Mouse (Mus musculus): ENCODE measurements at regions not wholly inside any gene's neighbourhood (a gene's known extent, or its start where the extent isn't known, plus 50 kb on each side); places are given as distances from the start of the nearest gene placed in this dataset.

- WGBS, result 72% methylated on average over 6 of the region's 6 CpGs
- no peaks in the 10 kb centered on the region for H3K4me1 ChIP-seq (ENCODE audit: control insufficient read depth, insufficient read depth)
- no peak overlapping the region for H3K9ac ChIP-seq (replicated peaks; ENCODE audit: low read depth, low read length)
- H3K4me3 ChIP-seq (ENCODE audit: low read depth, low read length), result no peak overlapping the region
- no peaks in the 10 kb centered on the region for H3K27me3 ChIP-seq (ENCODE audit: control insufficient read depth, insufficient read depth, low read length)
- H3K4me2 ChIP-seq (ENCODE audit: low read depth, low read length), result no peak overlapping the region
- ATAC-seq (ENCODE audit: insufficient read depth, low read depth) (no peak), DNase-seq (ENCODE audit: low spot score) (no peak)
- no peaks in the 10 kb centered on the region for H3K9me3 ChIP-seq (replicated peaks; ENCODE audit: control insufficient read depth, low read length)
- no peaks in the 10 kb centered on the region for H3K36me3 ChIP-seq (replicated peaks; ENCODE audit: control insufficient read depth, insufficient read depth, low read length)
- TF ChIP-seq EP300 (IDR thresholded peaks at IDR 0.05; ENCODE audit: low read depth) (no peak), CTCF (IDR thresholded peaks at IDR 0.05; ENCODE audit: low read depth) (no peak)
- H3K27ac ChIP-seq (ENCODE audit: low read depth), result no peak overlapping the region
Measured at GRCm38 (mm10) chr12:59415051-59415450, 195.5 kb upstream of the Fbxo33 start.

GRCm38 (mm10) chr12:59411491-59411890, 192.0 kb upstream of the Fbxo33 start:
- H3K4me2 ChIP-seq (ENCODE audit: low read depth, low read length), result no peak overlapping the region
- no peak overlapping the region for H3K4me3 ChIP-seq (ENCODE audit: low read depth, low read length)
- no peaks in the 10 kb centered on the region for H3K4me1 ChIP-seq (ENCODE audit: control insufficient read depth, insufficient read depth)
- H3K9ac ChIP-seq (replicated peaks; ENCODE audit: low read depth, low read length), result no peak overlapping the region
- no peaks in the 10 kb centered on the region for H3K36me3 ChIP-seq (replicated peaks; ENCODE audit: control insufficient read depth, insufficient read depth, low read length)
- DNase-seq (ENCODE audit: low spot score), result no peak
- no peak for ATAC-seq (ENCODE audit: insufficient read depth, low read depth)
- H3K27me3 ChIP-seq (ENCODE audit: control insufficient read depth, insufficient read depth, low read length), result no peaks in the 10 kb centered on the region
- TF ChIP-seq CTCF (IDR thresholded peaks at IDR 0.05; ENCODE audit: low read depth), result no peak
- TF ChIP-seq EP300 (IDR thresholded peaks at IDR 0.05; ENCODE audit: low read depth), result no peak
- no peak overlapping the region for H3K27ac ChIP-seq (ENCODE audit: low read depth)
- no peaks in the 10 kb centered on the region for H3K9me3 ChIP-seq (replicated peaks; ENCODE audit: control insufficient read depth, low read length)
- 53% methylated on average over 1 of the region's 1 CpGs for WGBS

GRCm38 (mm10) chr12:59391103-59391502, 171.6 kb upstream of the Fbxo33 start:
- TF ChIP-seq CTCF (IDR thresholded peaks at IDR 0.05; ENCODE audit: low read depth) (no peak), EP300 (IDR thresholded peaks at IDR 0.05; ENCODE audit: low read depth) (no peak)
- no peak for ATAC-seq (ENCODE audit: insufficient read depth, low read depth)
- Histone ChIP-seq H3K4me1 (ENCODE audit: control insufficient read depth, insufficient read depth) (no peaks in the 10 kb centered on the region), H3K27ac (ENCODE audit: low read depth) (no peak overlapping the region), H3K9ac (replicated peaks; ENCODE audit: low read depth, low read length) (no peak overlapping the region), H3K9me3 (replicated peaks; ENCODE audit: control insufficient read depth, low read length) (0 out of 2 replicates have a peak, but pooled peaks cover 5% of the 10 kb centered on the region), H3K4me3 (ENCODE audit: low read depth, low read length) (no peak overlapping the region), H3K27me3 (ENCODE audit: control insufficient read depth, insufficient read depth, low read length) (no peaks in the 10 kb centered on the region), H3K4me2 (ENCODE audit: low read depth, low read length) (no peak overlapping the region), H3K36me3 (replicated peaks; ENCODE audit: control insufficient read depth, insufficient read depth, low read length) (no peaks in the 10 kb centered on the region)
- DNase-seq (ENCODE audit: low spot score), result no peak
- WGBS, result 81% methylated on average over 3 of the region's 3 CpGs

- Histone ChIP-seq H3K9ac (replicated peaks; ENCODE audit: low read depth, low read length) (no peak overlapping the region), H3K27me3 (ENCODE audit: control insufficient read depth, insufficient read depth, low read length) (no peaks in the 10 kb centered on the region), H3K4me3 (ENCODE audit: low read depth, low read length) (no peak overlapping the region), H3K36me3 (replicated peaks; ENCODE audit: control insufficient read depth, insufficient read depth, low read length) (no peaks in the 10 kb centered on the region), H3K9me3 (replicated peaks; ENCODE audit: control insufficient read depth, low read length) (no peaks in the 10 kb centered on the region), H3K4me2 (ENCODE audit: low read depth, low read length) (no peak overlapping the region), H3K4me1 (ENCODE audit: control insufficient read depth, insufficient read depth) (no peaks in the 10 kb centered on the region), H3K27ac (ENCODE audit: low read depth) (no peak overlapping the region)
- ATAC-seq (ENCODE audit: insufficient read depth, low read depth), result no peak
- no peak for TF ChIP-seq EP300 (IDR thresholded peaks at IDR 0.05; ENCODE audit: low read depth)
- peak; percentile 59 for TF ChIP-seq CTCF (IDR thresholded peaks at IDR 0.05; ENCODE audit: low read depth)
- WGBS, result 26% methylated on average over 3 of the region's 3 CpGs
- peak; percentile 34 for DNase-seq (ENCODE audit: low spot score)
Measured at GRCm38 (mm10) chr12:59382812-59383211, 163.3 kb upstream of the Fbxo33 start.

GRCm38 (mm10) chr12:59341586-59341985, 122.1 kb upstream of the Fbxo33 start:
- Histone ChIP-seq H3K4me2 (ENCODE audit: low read depth, low read length) (no peak overlapping the region), H3K4me3 (ENCODE audit: low read depth, low read length) (no peak overlapping the region), H3K36me3 (replicated peaks; ENCODE audit: control insufficient read depth, insufficient read depth, low read length) (no peaks in the 10 kb centered on the region), H3K9me3 (replicated peaks; ENCODE audit: control insufficient read depth, low read length) (no peaks in the 10 kb centered on the region), H3K9ac (replicated peaks; ENCODE audit: low read depth, low read length) (no peak overlapping the region), H3K27ac (ENCODE audit: low read depth) (no peak overlapping the region), H3K27me3 (ENCODE audit: control insufficient read depth, insufficient read depth, low read length) (no peaks in the 10 kb centered on the region), H3K4me1 (ENCODE audit: control insufficient read depth, insufficient read depth) (no peaks in the 10 kb centered on the region)
- ATAC-seq (ENCODE audit: insufficient read depth, low read depth), result no peak
- TF ChIP-seq EP300 (IDR thresholded peaks at IDR 0.05; ENCODE audit: low read depth) (no peak), CTCF (IDR thresholded peaks at IDR 0.05; ENCODE audit: low read depth) (no peak)
- WGBS, result 68% methylated on average over 2 of the region's 2 CpGs
- no peak for DNase-seq (ENCODE audit: low spot score)

GRCm38 (mm10) chr12:59330753-59331152, 111.2 kb upstream of the Fbxo33 start:
- no peak overlapping the region for H3K9ac ChIP-seq (replicated peaks; ENCODE audit: low read depth, low read length)
- no peak for DNase-seq (ENCODE audit: low spot score)
- no peaks in the 10 kb centered on the region for H3K9me3 ChIP-seq (replicated peaks; ENCODE audit: control insufficient read depth, low read length)
- H3K4me1 ChIP-seq (ENCODE audit: control insufficient read depth, insufficient read depth), result no peaks in the 10 kb centered on the region
- no peak for ATAC-seq (ENCODE audit: insufficient read depth, low read depth)
- H3K4me2 ChIP-seq (ENCODE audit: low read depth, low read length), result no peak overlapping the region
- no peak overlapping the region for H3K27ac ChIP-seq (ENCODE audit: low read depth)
- H3K36me3 ChIP-seq (replicated peaks; ENCODE audit: control insufficient read depth, insufficient read depth, low read length), result no peaks in the 10 kb centered on the region
- WGBS, result 55% methylated on average over 2 of the region's 2 CpGs
- TF ChIP-seq CTCF (IDR thresholded peaks at IDR 0.05; ENCODE audit: low read depth), result no peak
- no peak for TF ChIP-seq EP300 (IDR thresholded peaks at IDR 0.05; ENCODE audit: low read depth)
- no peaks in the 10 kb centered on the region for H3K27me3 ChIP-seq (ENCODE audit: control insufficient read depth, insufficient read depth, low read length)
- no peak overlapping the region for H3K4me3 ChIP-seq (ENCODE audit: low read depth, low read length)

Measured in heart, postnatal 0 days (tissue).